Mouse (Mus musculus): ENCODE results near the gene Foxr1.
A peak's percentile ranks its signal among the peaks of the same experiment; 100 is the strongest.
"Not testable (repeated sequence)": the region's sequence is repeated elsewhere in the genome, so short reads cannot be mapped to it uniquely, and the experiment has no call there.

The Foxr1 gene

GRCm38 (mm10) chr9:44417156-44417891 lies 23.6 kb downstream of the Foxr1 start:
- no peak for DNase-seq (ENCODE audit: low read depth, low spot score)

- DNase-seq (ENCODE audit: low read depth, low spot score) = no peak
These were observed 28.2 kb downstream of the Foxr1 start for GRCm38 (mm10) chr9:44412781-44413180.

- no peak for DNase-seq (ENCODE audit: low read depth, low spot score)
These were observed 28.6 kb downstream of the Foxr1 start for GRCm38 (mm10) chr9:44412306-44412705.

GRCm38 (mm10) chr9:44411601-44412130 lies 29.3 kb downstream of the Foxr1 start:
- DNase-seq (ENCODE audit: low read depth, low spot score) = no peak

- no peak for DNase-seq (ENCODE audit: low read depth, low spot score)
These were observed 30.1 kb downstream of the Foxr1 start for GRCm38 (mm10) chr9:44410647-44411336.

- DNase-seq (ENCODE audit: low read depth, low spot score) = not testable (repeated sequence)
These were observed 32.2 kb downstream of the Foxr1 start for GRCm38 (mm10) chr9:44408693-44409092.

DNA sequence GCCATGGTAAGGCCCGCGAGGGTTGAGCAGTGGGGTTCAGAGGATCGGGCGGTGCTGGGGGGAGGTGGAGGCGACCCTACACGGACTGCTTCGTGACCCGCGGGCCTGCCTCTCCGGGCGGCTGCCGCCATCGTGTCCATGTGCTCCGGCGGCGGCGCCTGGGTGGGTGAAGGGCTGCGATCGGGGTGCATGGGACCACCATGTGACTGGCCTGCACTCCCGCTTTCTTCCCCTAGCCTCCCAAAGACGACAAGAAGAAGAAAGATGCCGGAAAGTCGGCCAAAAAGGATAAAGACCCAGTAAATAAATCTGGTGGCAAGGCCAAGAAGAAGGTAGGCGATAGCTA lies 33.2 kb downstream of the Foxr1 start:
- no peak for DNase-seq (ENCODE audit: low read depth, low spot score)

DNA sequence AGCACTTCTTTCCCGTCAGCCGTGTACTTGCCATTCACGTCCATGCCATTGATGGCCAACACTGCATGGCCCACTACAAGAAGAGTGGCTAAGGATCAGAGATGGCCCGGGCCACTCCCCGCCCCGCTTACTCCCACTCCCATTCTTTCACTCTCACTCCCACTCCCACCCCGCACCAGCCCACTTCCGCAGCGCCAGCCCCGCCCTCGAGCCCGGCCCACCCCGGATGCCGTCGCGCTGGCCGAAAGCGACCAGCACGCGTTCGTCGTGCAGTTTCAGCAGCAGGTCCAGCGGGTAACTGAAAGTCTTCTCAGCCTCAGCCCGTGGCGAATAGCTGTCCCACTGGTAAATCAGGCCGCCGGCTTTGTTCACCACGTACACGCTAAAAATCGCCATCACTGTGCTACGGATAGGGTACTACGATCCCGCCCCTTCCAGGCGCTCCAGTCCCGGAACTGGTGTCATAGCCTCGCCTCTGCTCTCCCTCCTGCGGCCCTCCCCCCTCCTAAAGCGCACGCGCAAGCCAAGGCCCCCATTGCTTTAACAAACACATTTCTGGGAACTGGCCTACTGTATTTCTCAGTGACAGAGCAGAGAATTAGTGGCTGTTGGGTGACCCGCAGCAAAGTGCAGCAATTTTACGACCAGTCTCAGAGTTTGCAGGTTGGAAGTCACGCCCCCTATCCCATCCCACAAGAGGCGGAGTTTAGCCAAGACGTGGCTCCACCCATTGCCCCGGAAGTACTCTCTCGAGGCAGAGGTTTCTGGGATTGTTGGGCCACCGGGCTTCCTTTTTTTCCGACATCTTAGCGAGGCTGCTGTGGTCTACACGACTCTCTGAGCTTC lies 33.8 kb downstream of the Foxr1 start, which contains the start of the genes Rps25 and Trappc4:
TSS of gene Rps25 (plus strand) at position 234 of the 846 bp plus-strand sequence.
TSS of gene Trappc4 (minus strand) at position 695 of the 846 bp plus-strand sequence.
- DNase-seq (ENCODE audit: low read depth, low spot score) = peak; percentile 96

- DNase-seq (ENCODE audit: low read depth, low spot score) = no peak
These were observed 35.9 kb downstream of the Foxr1 start for GRCm38 (mm10) chr9:44405011-44405410.

GRCm38 (mm10) chr9:44401081-44401480 lies 39.9 kb downstream of the Foxr1 start:
- no peak for DNase-seq (ENCODE audit: low read depth, low spot score)

DNA sequence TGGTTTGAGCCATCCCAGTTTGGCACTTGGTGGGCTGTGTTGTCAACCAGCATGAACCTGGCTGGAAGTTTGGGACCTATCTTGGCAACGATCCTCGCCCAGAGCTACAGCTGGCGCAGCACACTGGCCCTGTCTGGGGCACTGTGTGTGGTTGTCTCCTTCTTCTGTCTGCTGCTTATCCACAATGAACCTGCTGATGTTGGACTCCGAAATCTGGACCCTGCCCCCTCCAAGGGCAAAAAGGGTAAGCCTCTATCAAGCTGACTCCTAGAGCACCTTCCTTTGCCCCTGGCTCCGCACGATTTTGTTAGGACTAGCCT lies 41.2 kb downstream of the Foxr1 start:
- no peak for DNase-seq (ENCODE audit: low read depth, low spot score)

GRCm38 (mm10) chr9:44399114-44399794 lies 41.7 kb downstream of the Foxr1 start:
- no peak for DNase-seq (ENCODE audit: low read depth, low spot score)

- DNase-seq (ENCODE audit: low read depth, low spot score) = no peak
These were observed 42.4 kb downstream of the Foxr1 start for GRCm38 (mm10) chr9:44398551-44398950.

DNA sequence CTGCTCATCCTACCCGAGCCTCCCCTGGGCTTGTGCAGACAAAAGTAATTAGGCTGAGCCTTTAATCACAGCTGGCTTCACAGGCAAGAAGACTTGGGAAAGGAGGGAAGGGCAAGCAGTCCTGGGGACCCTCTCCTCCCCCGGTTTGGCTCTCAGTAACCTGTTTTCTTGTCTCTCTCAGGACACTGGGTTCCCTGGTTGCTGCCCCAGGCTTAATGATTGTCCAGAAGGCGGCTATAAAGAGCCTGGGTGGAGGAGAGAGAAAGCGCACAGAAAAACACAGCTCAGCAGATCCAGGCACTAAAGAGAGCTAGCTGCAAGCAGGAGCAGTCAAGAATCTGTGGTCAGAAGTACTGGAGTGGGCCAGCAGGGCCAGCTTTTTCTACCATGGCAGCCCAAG lies 42.8 kb downstream of the Foxr1 start:
- DNase-seq (ENCODE audit: low read depth, low spot score) = no peak

DNA sequence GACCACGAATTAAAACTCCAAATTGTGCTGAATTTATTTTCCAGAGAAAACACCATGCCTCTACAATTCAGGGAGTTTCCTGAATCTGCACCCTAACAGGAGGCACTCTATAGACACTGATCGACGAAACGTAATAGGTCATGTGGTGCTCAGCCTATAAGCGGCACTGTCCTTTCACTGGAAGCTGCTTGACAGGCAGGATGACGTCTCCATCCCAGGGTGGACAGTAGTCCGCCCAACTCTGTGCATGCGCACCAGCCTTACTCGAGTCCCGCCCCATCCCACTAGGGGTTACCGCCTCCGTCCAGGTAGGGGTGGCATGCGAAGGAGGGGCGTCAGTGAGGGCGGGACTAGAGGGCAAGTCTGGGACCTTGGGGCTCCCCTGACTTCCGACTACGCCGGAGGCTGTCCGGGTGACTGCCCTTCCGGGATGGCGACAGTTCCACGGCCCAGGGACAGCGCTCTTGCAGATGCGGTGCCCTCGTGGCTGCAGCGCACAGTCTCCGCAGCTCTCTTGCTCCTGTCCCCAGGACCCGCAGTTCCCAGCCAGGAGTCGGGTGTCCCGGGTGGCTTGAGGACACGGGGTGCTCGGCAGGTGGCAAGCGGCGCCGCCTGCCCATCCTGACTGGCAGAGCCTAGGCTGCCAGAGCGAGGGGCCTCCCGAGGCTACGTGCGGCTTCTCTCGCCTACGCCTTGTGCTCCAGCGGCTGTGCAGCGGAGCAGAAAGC lies 44.1 kb downstream of the Foxr1 start, which contains the start of gene Slc37a4:
TSS of gene Slc37a4 (plus strand) at position 169 of the 728 bp plus-strand sequence.
- peak; percentile 95 for DNase-seq (ENCODE audit: low read depth, low spot score)

GRCm38 (mm10) chr9:44391466-44391865 lies 49.5 kb downstream of the Foxr1 start:
- DNase-seq (ENCODE audit: low read depth, low spot score) = no peak

GRCm38 (mm10) chr9:44389273-44389672 lies 51.7 kb downstream of the Foxr1 start:
- DNase-seq (ENCODE audit: low read depth, low spot score) = no peak

- DNase-seq (ENCODE audit: low read depth, low spot score) = no peak
These were observed 53.7 kb downstream of the Foxr1 start for GRCm38 (mm10) chr9:44387221-44387620.

DNA sequence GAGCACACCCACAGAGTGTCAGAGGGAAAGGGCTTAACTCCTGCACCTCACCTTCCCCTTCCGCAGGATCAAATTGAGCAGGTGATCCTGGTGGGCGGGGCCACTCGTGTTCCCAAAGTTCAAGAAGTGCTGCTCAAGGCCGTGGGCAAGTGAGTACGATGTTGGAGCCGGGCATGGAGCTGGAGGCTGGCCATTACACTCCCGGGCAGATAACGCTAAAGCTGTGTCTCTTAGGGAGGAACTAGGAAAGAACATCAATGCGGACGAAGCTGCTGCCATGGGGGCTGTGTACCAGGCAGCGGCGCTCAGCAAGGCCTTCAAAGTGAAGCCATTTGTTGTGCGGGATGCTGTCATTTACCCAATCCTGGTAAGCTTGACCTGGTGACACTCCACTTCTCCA lies 56.3 kb downstream of the Foxr1 start:
- no peak for DNase-seq (ENCODE audit: low read depth, low spot score)

All from retina, adult 2 months (tissue).